Mouse (Mus musculus): ENCODE data around the gene Ano4. TPM values are rescaled to one million over a fixed set of nuclear protein-coding genes. Genes with fewer than 3 reads are reported as not detected.
A peak's percentile ranks its signal among the peaks of the same experiment; 100 is the strongest.

The Ano4 gene
- polyA plus RNA-seq (2014; fragmentation: Nextera tagmentation; extraction: Ambion mirVana), result 0.99 and 1.5 TPM in 2 replicates

DNA sequence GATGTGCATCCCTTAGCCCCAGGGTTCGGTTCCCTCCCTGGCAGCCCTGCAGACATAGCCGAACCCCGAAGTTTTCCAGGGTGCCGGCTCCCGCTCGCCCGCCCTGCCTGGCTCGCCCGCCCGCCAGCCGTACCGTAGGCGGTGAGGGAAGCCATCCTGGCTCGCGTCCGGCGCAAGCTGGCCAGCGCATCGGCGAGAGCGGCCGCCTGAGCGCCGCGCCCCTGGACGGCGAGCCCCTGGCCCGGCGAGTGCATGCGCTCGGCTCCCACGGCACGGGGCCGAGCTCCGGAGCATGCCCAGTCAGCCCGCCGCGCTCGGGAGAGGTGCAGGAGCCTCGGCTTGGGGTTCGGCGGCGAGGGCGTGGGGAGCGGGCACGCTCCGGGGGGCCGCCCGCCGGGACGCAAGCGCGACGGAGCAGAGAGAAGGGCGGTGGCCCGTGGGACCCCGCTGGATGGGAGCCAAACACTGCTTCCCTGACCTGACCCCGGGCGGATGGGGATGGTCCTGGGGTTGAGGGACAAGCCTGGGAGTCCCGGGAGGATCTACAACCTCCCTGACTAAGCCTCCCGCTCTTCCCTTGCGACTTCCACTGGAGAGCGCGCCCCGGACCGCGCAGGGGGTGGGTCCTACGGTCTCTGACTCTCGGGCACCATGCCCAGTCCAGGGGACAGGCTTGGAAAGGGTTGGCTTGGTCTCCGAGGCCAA is at the start of gene Ano4:
Gene Ano4 (minus strand): TSS at position 272 of the 705 bp plus-strand sequence.
- Histone ChIP-seq H3K27ac (ENCODE audit: low read depth) (no peak within 1 kb of the TSS), H3K4me2 (peak within 1 kb of the TSS; percentile 90), H3K27me3 (ENCODE audit: insufficient read depth, low read length) (peaks cover 22% of the 10 kb centered on the region), H3K4me3 (ENCODE audit: low read depth, low read length) (peak within 1 kb of the TSS; percentile 51), H3K9me3 (ENCODE audit: low read depth, low read length) (no peaks in the 10 kb centered on the region), H3K36me3 (ENCODE audit: insufficient read depth) (no peaks in the 10 kb centered on the region), H3K4me1 (ENCODE audit: insufficient read depth) (no peaks in the 10 kb centered on the region), H3K9ac (peak within 1 kb of the TSS; percentile 49)
- under 1% methylated on average over 70 of the region's 70 CpGs for WGBS
- TF ChIP-seq CTCF (IDR thresholded peaks at IDR 0.05; ENCODE audit: low read depth), result no peak
- DNase-seq (peak; percentile 56), ATAC-seq (ENCODE audit: insufficient read depth) (peak; percentile 92)

DNA sequence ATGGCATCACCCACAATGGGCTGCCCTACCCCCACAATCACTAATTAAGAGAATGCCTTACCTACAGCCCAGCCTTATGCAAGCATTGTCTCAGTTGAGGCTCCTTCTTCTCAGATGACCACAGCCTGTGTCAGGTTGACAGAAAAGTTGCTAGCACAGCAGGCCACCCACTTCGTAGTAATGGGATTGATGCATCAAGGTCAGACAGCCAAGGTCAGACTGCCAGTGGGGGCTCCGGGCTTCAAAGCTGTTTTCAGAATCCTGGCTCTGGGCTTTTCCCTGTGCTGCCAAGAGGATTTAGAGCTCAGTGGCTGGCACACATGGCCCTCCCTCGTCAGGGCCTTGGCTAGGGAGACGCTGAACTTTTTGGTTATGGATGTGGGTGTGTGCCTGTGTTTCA is 48.1 kb upstream of the Ano4 start:
- 35% methylated on average over 4 of the region's 4 CpGs for WGBS
- H3K4me2 ChIP-seq, result no peak overlapping the region

DNA sequence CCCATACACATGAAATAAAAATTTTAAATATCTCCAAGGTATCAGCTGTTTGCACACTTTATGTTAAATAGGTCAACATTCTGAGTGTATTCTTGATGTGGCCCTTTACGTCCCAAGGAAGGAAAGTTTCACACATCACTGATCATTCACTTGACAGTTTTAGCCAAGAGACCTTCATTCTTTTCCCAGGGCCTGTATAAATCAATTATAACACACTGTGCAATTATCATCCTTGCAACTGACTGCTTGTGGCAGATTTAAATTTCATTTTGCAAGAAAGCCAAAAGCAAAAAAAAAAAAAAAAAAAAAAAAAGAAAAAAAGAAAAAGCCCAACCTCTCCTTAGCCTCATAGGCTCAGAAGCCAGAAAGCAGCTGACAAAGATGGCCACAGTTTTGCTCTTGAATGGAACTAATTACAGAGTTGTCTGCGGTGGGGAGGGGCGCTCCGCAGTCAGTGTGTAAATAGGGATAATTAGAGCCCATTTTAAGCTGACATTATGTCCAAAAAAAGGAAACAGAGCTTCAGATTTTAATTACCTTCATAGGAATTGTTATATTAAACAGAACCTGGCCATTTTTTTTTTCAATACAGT is 47.1 kb upstream of the Ano4 start:
- Histone ChIP-seq H3K27ac (ENCODE audit: low read depth) (no peak overlapping the region), H3K4me3 (ENCODE audit: low read depth, low read length) (no peak overlapping the region), H3K27me3 (ENCODE audit: insufficient read depth, low read length) (no peaks in the 10 kb centered on the region), H3K9ac (no peak overlapping the region), H3K36me3 (ENCODE audit: insufficient read depth) (no peaks in the 10 kb centered on the region), H3K4me2 (no peak overlapping the region), H3K9me3 (ENCODE audit: low read depth, low read length) (no peaks in the 10 kb centered on the region), H3K4me1 (ENCODE audit: insufficient read depth) (no peaks in the 10 kb centered on the region)
- DNase-seq, result no peak
- 83% methylated on average over 4 of the region's 4 CpGs for WGBS
- no peak for ATAC-seq (ENCODE audit: insufficient read depth)
- no peak for TF ChIP-seq CTCF (IDR thresholded peaks at IDR 0.05; ENCODE audit: low read depth)

More for the DNA sequence above, 48.1 kb upstream of the Ano4 start:
- ATAC-seq (ENCODE audit: insufficient read depth) (no peak), DNase-seq (no peak)
- no peak for TF ChIP-seq CTCF (IDR thresholded peaks at IDR 0.05; ENCODE audit: low read depth)
- no peaks in the 10 kb centered on the region for H3K36me3 ChIP-seq (ENCODE audit: insufficient read depth)
- H3K27ac ChIP-seq (ENCODE audit: low read depth), result no peak overlapping the region
- no peaks in the 10 kb centered on the region for H3K9me3 ChIP-seq (ENCODE audit: low read depth, low read length)
- no peak overlapping the region for H3K9ac ChIP-seq
- H3K27me3 ChIP-seq (ENCODE audit: insufficient read depth, low read length), result no peaks in the 10 kb centered on the region
- H3K4me3 ChIP-seq (ENCODE audit: low read depth, low read length), result no peak overlapping the region
- no peaks in the 10 kb centered on the region for H3K4me1 ChIP-seq (ENCODE audit: insufficient read depth)

DNA sequence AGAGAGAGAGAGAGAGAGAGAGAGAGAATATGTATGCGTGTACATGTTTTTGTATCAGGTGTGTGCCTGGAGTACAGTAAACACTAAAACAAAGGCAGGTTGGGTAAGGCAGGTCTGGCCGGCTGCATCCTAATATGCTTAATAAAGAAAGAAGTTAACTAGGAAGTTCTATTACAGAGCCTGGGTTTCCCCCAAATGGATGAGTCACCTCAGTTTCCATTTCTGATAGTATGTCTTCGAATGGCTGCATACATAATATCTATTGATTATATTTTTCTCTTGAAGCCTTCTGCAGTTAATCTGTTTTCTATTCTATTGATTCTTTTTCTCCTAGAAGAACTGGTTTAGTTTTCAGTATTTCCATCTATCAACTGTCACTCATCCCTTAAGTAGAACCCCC is 41.9 kb upstream of the Ano4 start:
- ATAC-seq (ENCODE audit: insufficient read depth) (no peak), DNase-seq (no peak)
- Histone ChIP-seq H3K4me3 (ENCODE audit: low read depth, low read length) (no peak overlapping the region), H3K27me3 (ENCODE audit: insufficient read depth, low read length) (no peaks in the 10 kb centered on the region), H3K9ac (no peak overlapping the region), H3K9me3 (ENCODE audit: low read depth, low read length) (no peaks in the 10 kb centered on the region), H3K4me2 (no peak overlapping the region), H3K36me3 (ENCODE audit: insufficient read depth) (no peaks in the 10 kb centered on the region), H3K4me1 (ENCODE audit: insufficient read depth) (no peaks in the 10 kb centered on the region), H3K27ac (ENCODE audit: low read depth) (no peak overlapping the region)
- no peak for TF ChIP-seq CTCF (IDR thresholded peaks at IDR 0.05; ENCODE audit: low read depth)
- WGBS, result 81% methylated on average over 3 of the region's 3 CpGs

DNA sequence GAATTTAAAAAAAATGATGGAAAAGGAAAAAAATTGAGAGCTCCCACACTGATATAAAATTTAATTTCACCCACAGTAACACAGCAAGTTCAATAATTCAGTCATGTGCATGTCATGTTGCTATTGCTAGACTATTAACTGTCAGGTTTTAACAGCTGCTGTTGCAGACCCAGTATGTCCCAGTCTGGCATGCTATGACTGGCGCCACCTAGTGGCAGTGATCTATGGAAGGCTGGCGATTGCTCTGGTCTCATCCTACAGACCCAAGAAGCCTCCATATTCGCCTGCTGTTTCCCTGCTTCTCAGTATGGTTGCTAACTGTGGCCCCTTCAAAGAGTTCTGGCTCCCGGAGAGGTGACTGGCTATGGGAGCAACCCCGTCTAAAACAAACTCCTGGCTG is 38.9 kb upstream of the Ano4 start:
- H3K27ac ChIP-seq (ENCODE audit: low read depth), result no peak overlapping the region
- H3K36me3 ChIP-seq (ENCODE audit: insufficient read depth), result no peaks in the 10 kb centered on the region
- DNase-seq (peak; percentile 90), ATAC-seq (ENCODE audit: insufficient read depth) (peak; percentile 85; the same call in 1 of the 2 replicates)
- no peaks in the 10 kb centered on the region for H3K4me1 ChIP-seq (ENCODE audit: insufficient read depth)
- 4% methylated on average over 5 of the region's 5 CpGs for WGBS
- no peak overlapping the region for H3K9ac ChIP-seq
- TF ChIP-seq CTCF (IDR thresholded peaks at IDR 0.05; ENCODE audit: low read depth), result peak; percentile 88
- no peak overlapping the region for H3K4me2 ChIP-seq
- H3K4me3 ChIP-seq (ENCODE audit: low read depth, low read length), result no peak overlapping the region
- no peaks in the 10 kb centered on the region for H3K27me3 ChIP-seq (ENCODE audit: insufficient read depth, low read length)
- H3K9me3 ChIP-seq (ENCODE audit: low read depth, low read length), result no peaks in the 10 kb centered on the region

DNA sequence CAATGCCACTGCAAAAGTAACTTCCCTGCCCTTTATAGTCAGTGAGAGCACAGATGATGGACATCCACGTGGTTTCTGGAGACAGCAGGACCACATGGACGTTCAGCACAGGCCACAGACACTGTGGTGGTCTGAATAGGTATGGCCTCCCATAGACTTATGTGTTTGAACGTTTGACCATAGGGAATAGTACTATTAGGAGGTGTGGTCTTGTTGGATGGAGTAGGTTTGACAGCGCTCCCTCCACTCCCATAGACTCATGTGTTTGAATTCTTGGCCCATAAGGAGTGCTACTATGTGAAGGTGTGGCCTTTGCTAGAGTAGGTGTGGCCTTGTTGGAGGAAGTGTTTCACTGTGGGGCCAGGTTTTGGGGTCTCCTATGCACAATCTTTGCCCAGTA is 33.2 kb upstream of the Ano4 start:
- Histone ChIP-seq H3K9ac (no peak overlapping the region), H3K9me3 (ENCODE audit: low read depth, low read length) (no peaks in the 10 kb centered on the region), H3K27ac (ENCODE audit: low read depth) (no peak overlapping the region), H3K4me1 (ENCODE audit: insufficient read depth) (no peaks in the 10 kb centered on the region), H3K27me3 (ENCODE audit: insufficient read depth, low read length) (no peaks in the 10 kb centered on the region), H3K4me3 (ENCODE audit: low read depth, low read length) (no peak overlapping the region), H3K4me2 (no peak overlapping the region), H3K36me3 (ENCODE audit: insufficient read depth) (no peaks in the 10 kb centered on the region)
- DNase-seq (no peak), ATAC-seq (ENCODE audit: insufficient read depth) (no peak)
- 66% methylated on average over 4 of the region's 4 CpGs for WGBS
- TF ChIP-seq CTCF (IDR thresholded peaks at IDR 0.05; ENCODE audit: low read depth), result no peak

DNA sequence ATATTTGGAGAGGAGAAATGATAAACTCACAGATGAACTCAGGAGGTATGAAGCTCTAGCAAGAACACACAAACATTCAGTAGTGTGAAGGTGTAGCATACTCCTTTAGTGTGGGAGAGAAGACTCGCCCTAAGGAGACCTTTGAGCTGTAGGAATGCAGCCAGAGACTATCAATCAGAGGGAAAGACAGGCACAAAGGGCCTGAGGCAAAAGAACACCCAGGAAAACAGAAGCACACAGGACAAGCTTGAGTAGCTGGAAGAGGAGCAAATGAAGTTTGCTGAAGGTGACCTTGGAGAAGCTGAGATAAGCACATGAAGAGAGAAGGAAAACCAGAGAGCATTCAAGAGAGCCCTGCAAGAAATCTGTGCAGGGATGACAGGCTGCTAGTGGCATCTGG is 25.5 kb upstream of the Ano4 start:
- Histone ChIP-seq H3K4me2 (no peak overlapping the region), H3K4me1 (ENCODE audit: insufficient read depth) (no peaks in the 10 kb centered on the region), H3K27ac (ENCODE audit: low read depth) (no peak overlapping the region), H3K9ac (no peak overlapping the region), H3K36me3 (ENCODE audit: insufficient read depth) (no peaks in the 10 kb centered on the region), H3K27me3 (ENCODE audit: insufficient read depth, low read length) (no peaks in the 10 kb centered on the region), H3K9me3 (ENCODE audit: low read depth, low read length) (no peaks in the 10 kb centered on the region), H3K4me3 (ENCODE audit: low read depth, low read length) (no peak overlapping the region)
- DNase-seq (no peak), ATAC-seq (ENCODE audit: insufficient read depth) (no peak)
- TF ChIP-seq CTCF (IDR thresholded peaks at IDR 0.05; ENCODE audit: low read depth), result no peak
- 5% methylated on average over 1 of the region's 1 CpGs for WGBS

Data from lung, embryonic 14.5 days (tissue).